Mouse (Mus musculus) bone marrow macrophage, adult 2 months (primary cell): ENCODE results near the gene Taok3. TPM values are rescaled to one million over a fixed set of nuclear protein-coding genes. Genes with fewer than 3 reads are reported as not detected.

ENCODE experiments used
- H3K27ac ChIP-seq: 2 replicates; pipeline ENCODE4 v1.5.1; 2012; ENCODE audit warnings: low read depth, low read length; ENCODE audit not compliant: insufficient read depth
- H3K4me1 ChIP-seq: 2 replicates; pipeline ENCODE4 v1.6.1; 2012; ENCODE audit warnings: low read length; ENCODE audit not compliant: control insufficient read depth, insufficient read depth
- H3K4me3 ChIP-seq: 2 replicates; pipeline ENCODE4 v1.5.1; 2012; ENCODE audit warnings: mild to moderate bottlenecking, low read length, moderate library complexity; ENCODE audit not compliant: insufficient read depth
- CTCF ChIP-seq: IDR thresholded peaks from 2 replicates; pipeline ENCODE4 v1.5.1; 2012; ENCODE audit warnings: low read depth, mild to moderate bottlenecking, low read length, moderate library complexity
- POLR2A ChIP-seq: IDR thresholded peaks from 2 replicates; pipeline ENCODE4 v1.6.1; 2012; ENCODE audit warnings: mild to moderate bottlenecking, low read depth, low read length, borderline replicate concordance
- polyA plus RNA-seq: library from polyadenylated mRNA; stranded (reverse); fragments of >200 nt; gene quantifications from 2 replicates; pipeline ENCODE4 v1.2.4, GENCODE M21; 2012; ENCODE audit not compliant: missing spikeins, insufficient read depth, insufficient read length

The Taok3 gene
- polyA plus RNA-seq, 1 experiment: 112 TPM

DNA sequence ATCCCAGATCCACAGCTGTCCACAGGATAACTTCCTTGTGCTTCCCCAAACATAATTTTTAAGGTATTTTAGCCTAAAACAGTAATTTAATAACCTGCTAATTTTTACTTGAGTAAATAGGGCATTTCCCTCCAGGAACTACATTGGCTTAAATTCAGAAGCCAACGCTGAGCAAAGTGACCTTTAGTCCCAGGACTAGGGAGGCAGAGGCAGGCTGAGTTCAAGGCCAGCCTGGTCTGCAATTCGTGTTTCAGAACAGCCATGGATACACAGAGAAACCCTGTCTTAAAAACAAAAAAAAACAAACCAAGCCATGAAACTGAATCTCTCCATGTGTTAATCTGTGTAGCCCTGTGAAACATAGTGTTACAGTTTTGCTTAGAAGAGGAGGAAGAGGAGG, 3.3 kb upstream of the Taok3 start:
- no peak overlapping the region for H3K4me3 ChIP-seq
- H3K27ac ChIP-seq: no peak overlapping the region
- TF ChIP-seq POLR2A (no peak), CTCF (no peak)
- H3K4me1 ChIP-seq: peaks cover 26% of the 10 kb centered on the region

GRCm38 (mm10) chr5:117117241-117117640, 2.7 kb upstream of the Taok3 start:
- TF ChIP-seq CTCF (no peak), POLR2A (no peak)
- Histone ChIP-seq H3K27ac (no peak overlapping the region), H3K4me3 (no peak overlapping the region), H3K4me1 (peaks cover 27% of the 10 kb centered on the region)

- Histone ChIP-seq H3K27ac (no peak overlapping the region), H3K4me3 (no peak overlapping the region), H3K4me1 (peaks cover 31% of the 10 kb centered on the region)
- no peak for TF ChIP-seq POLR2A
- no peak for TF ChIP-seq CTCF
Observed at GRCm38 (mm10) chr5:117117716-117118115, 2.2 kb upstream of the Taok3 start.

DNA sequence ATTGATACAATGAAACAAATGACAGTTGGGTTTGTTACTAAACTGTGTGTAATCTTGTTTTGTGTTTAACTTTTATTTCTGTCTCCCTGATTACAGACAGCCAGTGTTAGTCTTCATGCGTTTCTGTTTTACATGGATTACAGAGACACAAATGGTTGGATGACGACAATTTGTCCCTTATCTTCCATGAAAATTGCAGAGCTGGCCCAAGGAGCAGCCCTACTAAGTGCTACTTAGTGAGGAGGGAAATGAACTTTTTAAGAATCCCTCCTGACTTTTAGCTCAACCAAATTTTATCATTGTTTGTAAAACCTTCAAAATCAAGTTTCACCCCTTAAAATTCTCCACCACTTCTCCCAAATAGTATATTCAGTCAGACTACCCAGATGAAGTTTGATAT, 1.7 kb upstream of the Taok3 start:
- TF ChIP-seq POLR2A (no peak), CTCF (no peak)
- no peak overlapping the region for H3K4me3 ChIP-seq
- no peak overlapping the region for H3K27ac ChIP-seq
- peaks cover 33% of the 10 kb centered on the region for H3K4me1 ChIP-seq

DNA sequence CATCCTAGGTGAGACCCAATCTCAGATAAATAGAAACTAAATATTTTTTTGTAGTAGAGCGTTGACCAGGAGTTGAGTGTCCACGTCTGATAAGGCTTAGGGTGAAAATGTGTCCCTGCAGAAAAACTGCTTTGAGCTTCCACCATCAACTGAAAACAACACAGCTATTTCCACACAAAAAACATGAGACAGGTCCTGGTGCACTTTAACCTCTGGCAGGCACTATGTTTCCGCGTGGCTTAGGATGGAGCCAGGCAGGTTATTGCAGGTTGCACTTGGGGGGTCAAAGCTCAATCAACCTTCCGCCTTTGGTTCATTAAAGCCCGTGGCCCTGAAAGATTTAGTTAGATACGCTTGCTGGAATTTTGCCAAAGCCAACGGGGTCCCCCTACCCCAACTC, 1.1 kb upstream of the Taok3 start:
- TF ChIP-seq POLR2A (no peak), CTCF (no peak)
- H3K27ac ChIP-seq: no peak overlapping the region
- H3K4me1 ChIP-seq: peaks cover 34% of the 10 kb centered on the region
- H3K4me3 ChIP-seq: peak overlapping the region; percentile 94; the same call in 1 of the 2 replicates

GRCm38 (mm10) chr5:117120489-117121466, 849 bp downstream of the Taok3 start:
- Histone ChIP-seq H3K4me1 (peaks cover 32% of the 10 kb centered on the region), H3K27ac (no peak overlapping the region), H3K4me3 (peak overlapping the region; percentile 79)
- TF ChIP-seq POLR2A (no peak), CTCF (no peak)

DNA sequence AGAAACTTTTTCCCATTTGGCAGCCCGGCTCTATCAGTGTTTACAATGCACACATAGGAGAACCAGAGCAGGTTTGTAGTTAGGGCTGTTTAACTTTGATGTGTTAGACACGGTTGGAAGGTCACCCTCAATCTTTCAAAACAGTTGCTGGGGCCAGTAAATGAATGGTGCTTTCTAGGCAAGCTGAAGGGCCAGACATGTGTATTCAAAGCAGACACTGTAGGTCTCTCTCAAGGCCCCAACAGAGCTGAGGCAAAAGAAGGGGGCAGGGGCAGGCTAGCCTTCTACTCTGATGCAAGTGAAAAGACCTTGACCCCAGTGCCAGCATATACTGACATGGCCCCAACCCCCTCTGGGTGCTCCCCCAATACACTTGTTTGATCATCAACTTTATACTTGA, 1.7 kb downstream of the Taok3 start:
- Histone ChIP-seq H3K4me1 (peaks cover 31% of the 10 kb centered on the region), H3K4me3 (no peak overlapping the region), H3K27ac (no peak overlapping the region)
- TF ChIP-seq CTCF (no peak), POLR2A (no peak)

DNA sequence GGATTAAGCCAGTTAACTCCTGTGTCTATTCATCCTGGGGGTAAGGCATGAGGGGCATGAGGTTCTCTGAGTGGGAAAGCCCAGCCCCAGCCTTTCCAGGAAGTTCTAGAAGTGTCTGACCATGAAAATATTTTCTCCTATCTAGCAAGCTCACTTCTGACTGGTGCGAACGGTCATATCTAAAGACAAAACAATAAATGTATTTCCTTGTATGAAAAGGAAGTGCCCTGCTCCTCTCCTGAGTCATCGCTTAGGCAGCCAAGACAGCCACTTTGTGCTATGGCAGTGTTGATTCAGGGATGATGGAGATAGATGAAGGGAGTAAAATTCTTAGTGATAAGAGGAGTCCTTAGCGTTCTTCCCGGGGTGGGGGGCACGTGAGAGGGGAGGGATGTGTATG, 3.2 kb downstream of the Taok3 start:
- Histone ChIP-seq H3K27ac (no peak overlapping the region), H3K4me1 (peaks cover 26% of the 10 kb centered on the region), H3K4me3 (no peak overlapping the region)
- TF ChIP-seq CTCF: no peak
- TF ChIP-seq POLR2A: no peak

GRCm38 (mm10) chr5:117123840-117124239, 3.9 kb downstream of the Taok3 start:
- H3K4me3 ChIP-seq: no peak overlapping the region
- no peak for TF ChIP-seq CTCF
- no peak for TF ChIP-seq POLR2A
- H3K4me1 ChIP-seq: peaks cover 21% of the 10 kb centered on the region
- no peak overlapping the region for H3K27ac ChIP-seq
